Mouse (Mus musculus) G1E (cell line): Measurements from ENCODE around the gene Cblc.

ENCODE experiments used
- CTCF ChIP-seq: IDR thresholded peaks from 2 replicates; pipeline ENCODE4 v1.5.1; 2012; ENCODE audit warnings: low read depth, low read length, inconsistent platforms, mixed read lengths
- GATA2 ChIP-seq: IDR thresholded peaks from 2 replicates; pipeline ENCODE4 v1.6.1; 2012; ENCODE audit warnings: low read depth, low read length, inconsistent platforms, borderline replicate concordance
- POLR2AphosphoS5 ChIP-seq: IDR thresholded peaks from 2 replicates; pipeline ENCODE4 v1.6.1; 2012; ENCODE audit warnings: low read depth, low read length, inconsistent platforms; ENCODE audit not compliant: insufficient replicate concordance

DNA sequence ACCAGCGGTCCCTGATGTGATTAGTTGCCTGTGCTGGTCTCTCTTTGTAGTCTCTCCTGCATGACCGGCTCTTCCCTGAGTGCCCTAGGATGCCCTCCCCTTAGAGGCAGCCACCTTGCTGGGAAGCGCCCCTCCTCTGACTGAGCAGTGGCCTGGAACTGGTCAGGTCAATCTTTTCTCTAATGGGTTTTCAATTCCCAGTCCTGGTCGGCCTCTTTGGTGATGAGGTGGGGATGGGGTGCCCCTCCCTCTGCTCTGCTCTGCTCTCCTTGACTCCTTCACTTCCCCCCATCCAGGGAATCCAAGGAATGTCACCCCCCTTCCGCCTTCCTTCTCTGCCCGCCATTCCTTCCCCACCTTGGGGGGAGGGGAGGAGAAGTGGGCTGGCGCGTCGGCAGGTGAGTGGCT is 25.6 kb downstream of the Cblc start, which contains the start of gene Bcam:
- TF ChIP-seq POLR2AphosphoS5 (no peak), CTCF (no peak), GATA2 (no peak)
